Mouse (Mus musculus) liver, embryonic 14.5 days (tissue): ENCODE data around the gene Iqsec1. TPM values are rescaled to one million over a fixed set of nuclear protein-coding genes. Genes with fewer than 3 reads are reported as not detected.

Experiments
- ATAC-seq: fragments of 200-750 bp; cut with Nextera tagmentation; 2 replicates; pipeline ENCODE4 v1.8.0; 2017; ENCODE audit warnings: moderate number of reproducible peaks, mild to moderate bottlenecking, moderate library complexity; ENCODE audit not compliant: insufficient read depth
- DNase-seq, 3 experiments: peaks; one replicate each; pipeline ENCODE4 v3.0.0-alpha.2; 2012 to 2013; ENCODE audit warnings: low read depth in 3 of 3, low spot score in 3 of 3
- H3K27ac ChIP-seq: fragments of 300-500 bp; sonication (generic); 2 replicates; pipeline ENCODE4 v1.5.1; 2014; ENCODE audit warnings: moderate library complexity, mild to moderate bottlenecking, control low read depth, inconsistent platforms
- H3K27me3 ChIP-seq: fragments of 300-500 bp; sonication (generic); 2 replicates; pipeline ENCODE4 v1.6.1; 2014; ENCODE audit warnings: mild to moderate bottlenecking, low read length, moderate library complexity; ENCODE audit not compliant: control insufficient read depth, insufficient read depth
- H3K36me3 ChIP-seq: fragments of 300-500 bp; sonication (generic); replicated peaks from 2 replicates; pipeline ENCODE4 v1.6.1; 2014; ENCODE audit warnings: low read depth; ENCODE audit not compliant: control insufficient read depth, insufficient read depth
- H3K4me1 ChIP-seq, 2 experiments: fragments of 200-500 bp in 1 of 2; fragments of 300-500 bp in 1 of 2; sonication (generic) in 1 of 2; replicated peaks; 2 replicates each; pipeline ENCODE4 v1.6.1; 2012 to 2014; ENCODE audit warnings: antibody characterized with exemption in 1 of 2, inconsistent platforms in 1 of 2, low read length in 1 of 2; ENCODE audit not compliant: control insufficient read depth in 2 of 2, insufficient read depth in 2 of 2
- H3K4me2 ChIP-seq: fragments of 300-500 bp; sonication (generic); 2 replicates; pipeline ENCODE4 v1.6.1; 2014; ENCODE audit warnings: low read depth, mild to moderate bottlenecking, control low read depth, moderate library complexity
- H3K4me3 ChIP-seq, 2 experiments: fragments of 200-500 bp in 1 of 2; fragments of 300-500 bp in 1 of 2; sonication (generic) in 1 of 2; 2 replicates each; pipeline ENCODE4 v1.5.1; 2012 to 2014; ENCODE audit warnings: low read depth in 2 of 2, low read length in 2 of 2, mild to moderate bottlenecking in 2 of 2, control low read depth in 1 of 2, inconsistent platforms in 1 of 2, moderate library complexity in 1 of 2; ENCODE audit not compliant: insufficient read depth in 1 of 2
- H3K9ac ChIP-seq: fragments of 300-500 bp; sonication (generic); replicated peaks from 2 replicates; pipeline ENCODE4 v1.6.1; 2014; ENCODE audit warnings: mild to moderate bottlenecking, control low read depth, moderate library complexity
- H3K9me3 ChIP-seq: fragments of 300-500 bp; sonication (generic); 2 replicates; pipeline ENCODE4 v1.6.1; 2016; ENCODE audit warnings: low read length, mixed read lengths; ENCODE audit not compliant: control insufficient read depth
- CTCF ChIP-seq: IDR thresholded peaks from 2 replicates; pipeline ENCODE4 v1.5.1; 2016; ENCODE audit warnings: antibody characterized with exemption, low read depth, control low read depth
- EP300 ChIP-seq: IDR thresholded peaks from 2 replicates; pipeline ENCODE4 v1.6.1; 2016; ENCODE audit warnings: antibody characterized with exemption, low read depth
- WGBS: fragments of 180-500 bp; shearing (Covaris S2); extraction: QIAGEN DNeasy Blood & Tissue Kit; methylation state at CpG from one replicate; pipeline ENCODE4 v1.1.7; 2014; ENCODE audit not compliant: insufficient replicate concordance; 5-methylcytosine and 5-hydroxymethylcytosine counted together
- polyA plus RNA-seq, 2 experiments: library from polyadenylated mRNA; depleted of rRNA in 1 of 2; stranded (reverse) in 1 of 2; unstranded in 1 of 2; fragments of >200 nt; fragmentation: Nextera tagmentation in 1 of 2; extraction: Ambion mirVana in 1 of 2; gene quantifications; 2 replicates each; pipeline versions ENCODE4 v1.2.1 to v1.2.3; 2012 to 2014

Gene Iqsec1
- polyA plus RNA-seq, 2 experiments = 4.0 to 9.0 TPM

DNA sequence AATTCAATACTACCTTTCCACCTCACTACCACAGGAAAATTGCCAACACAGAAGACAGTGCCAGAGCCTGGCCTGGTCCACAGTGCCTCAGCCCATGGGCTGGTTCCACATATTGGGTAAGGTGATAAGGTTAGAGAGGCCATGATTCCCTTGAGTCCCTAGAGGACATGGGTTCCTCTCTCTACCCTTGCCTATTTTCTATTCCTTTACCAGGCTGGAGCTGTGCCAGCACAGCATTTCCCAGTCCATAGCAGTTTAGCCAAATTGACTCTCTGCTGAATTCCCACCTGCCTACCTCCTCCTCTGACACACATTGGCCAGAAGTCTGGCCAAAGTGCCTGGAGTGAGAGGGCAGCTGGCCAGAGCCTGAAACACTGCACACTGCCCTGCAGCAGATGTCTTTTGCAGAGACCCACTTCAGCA lies 214.7 kb downstream of the Iqsec1 start:
- no peak for DNase-seq
- Histone ChIP-seq H3K36me3 (no peaks in the 10 kb centered on the region), H3K9me3 (no peaks in the 10 kb centered on the region), H3K4me3 (no peak overlapping the region), H3K4me1 (no peaks in the 10 kb centered on the region), H3K9ac (no peak overlapping the region), H3K4me2 (no peak overlapping the region), H3K27me3 (no peaks in the 10 kb centered on the region), H3K27ac (no peak overlapping the region)
- no peak for TF ChIP-seq EP300
- no peak for TF ChIP-seq CTCF
- no peak for ATAC-seq

DNA sequence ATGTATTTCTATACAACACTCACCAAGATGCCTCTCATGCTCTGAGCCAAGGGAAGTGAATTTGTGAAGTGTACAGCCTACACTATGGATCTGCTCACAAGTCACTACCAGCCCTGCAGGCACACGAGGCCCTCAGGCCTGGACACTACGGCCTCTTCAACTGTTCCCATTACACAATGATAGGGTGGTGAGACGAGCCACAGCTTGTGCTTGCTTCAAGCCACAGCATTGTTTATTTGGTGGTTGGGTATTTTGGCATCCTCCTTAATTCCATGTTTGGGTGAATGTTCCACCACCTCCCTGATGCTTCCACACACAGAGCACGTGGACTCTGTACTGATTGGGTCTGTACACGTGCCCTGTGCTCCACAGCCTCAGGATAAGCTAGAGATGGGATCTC lies 216.4 kb downstream of the Iqsec1 start:
- no peak for ATAC-seq
- DNase-seq = no peak
- H3K27ac ChIP-seq = no peak overlapping the region
- H3K27me3 ChIP-seq = no peaks in the 10 kb centered on the region
- 56% methylated on average over 5 of the region's 5 CpGs for WGBS
- H3K4me1 ChIP-seq = no peaks in the 10 kb centered on the region
- no peak overlapping the region for H3K4me3 ChIP-seq
- H3K9ac ChIP-seq = no peak overlapping the region
- no peak overlapping the region for H3K4me2 ChIP-seq
- no peaks in the 10 kb centered on the region for H3K9me3 ChIP-seq
- H3K36me3 ChIP-seq = no peaks in the 10 kb centered on the region
- TF ChIP-seq CTCF = no peak
- no peak for TF ChIP-seq EP300

DNA sequence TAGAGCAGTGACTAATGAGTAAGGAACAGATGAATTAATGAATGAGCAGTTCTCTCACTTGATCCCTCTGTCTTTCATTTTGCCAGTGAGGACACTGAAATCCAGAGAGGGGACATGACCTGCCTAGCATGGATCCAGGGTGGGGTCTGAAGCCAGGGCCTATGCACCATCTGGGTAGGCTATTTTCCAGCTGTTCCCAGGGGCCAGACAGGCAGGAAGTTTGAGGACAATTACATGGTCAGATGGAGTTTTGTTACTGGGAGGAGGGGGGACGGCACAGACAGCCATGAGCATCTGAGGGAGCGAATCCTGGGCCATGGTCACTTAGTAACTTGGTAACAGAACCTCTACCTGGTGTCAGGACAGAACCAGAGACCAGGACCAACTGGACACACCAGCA lies 220.0 kb downstream of the Iqsec1 start:
- Histone ChIP-seq H3K4me3 (no peak overlapping the region), H3K4me1 (0 out of 4 replicates have a peak, but pooled peaks cover 0 to 2% of the 10 kb centered on the region in 2 experiments), H3K27ac (no peak overlapping the region), H3K9ac (no peak overlapping the region), H3K9me3 (no peaks in the 10 kb centered on the region), H3K27me3 (no peaks in the 10 kb centered on the region), H3K4me2 (no peak overlapping the region), H3K36me3 (no peaks in the 10 kb centered on the region)
- DNase-seq (no peak), ATAC-seq (no peak)
- 14% methylated on average over 2 of the region's 2 CpGs for WGBS
- no peak for TF ChIP-seq EP300
- TF ChIP-seq CTCF = no peak

DNA sequence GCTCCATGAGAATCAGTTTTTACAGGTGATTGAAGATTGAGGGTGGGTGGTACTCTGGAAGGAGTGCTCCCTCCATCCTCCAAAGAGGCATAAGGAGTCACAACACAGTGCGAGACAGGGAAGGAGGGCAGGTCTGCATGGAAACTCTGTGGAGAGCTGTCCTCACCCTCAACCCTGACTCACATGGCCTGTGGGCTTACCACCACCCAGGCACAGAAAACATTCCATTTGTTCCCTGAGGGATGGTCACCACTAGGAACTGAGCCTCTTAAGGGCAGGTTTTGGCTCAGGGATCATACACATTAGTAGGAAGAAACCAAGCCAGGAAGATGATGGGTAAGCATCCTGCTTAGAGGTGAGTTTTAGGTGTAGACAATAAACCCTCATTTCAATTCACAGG lies 220.6 kb downstream of the Iqsec1 start:
- Histone ChIP-seq H3K9me3 (no peaks in the 10 kb centered on the region), H3K4me1 (0 out of 4 replicates have a peak, but pooled peaks cover 0 to 2% of the 10 kb centered on the region in 2 experiments)

DNA sequence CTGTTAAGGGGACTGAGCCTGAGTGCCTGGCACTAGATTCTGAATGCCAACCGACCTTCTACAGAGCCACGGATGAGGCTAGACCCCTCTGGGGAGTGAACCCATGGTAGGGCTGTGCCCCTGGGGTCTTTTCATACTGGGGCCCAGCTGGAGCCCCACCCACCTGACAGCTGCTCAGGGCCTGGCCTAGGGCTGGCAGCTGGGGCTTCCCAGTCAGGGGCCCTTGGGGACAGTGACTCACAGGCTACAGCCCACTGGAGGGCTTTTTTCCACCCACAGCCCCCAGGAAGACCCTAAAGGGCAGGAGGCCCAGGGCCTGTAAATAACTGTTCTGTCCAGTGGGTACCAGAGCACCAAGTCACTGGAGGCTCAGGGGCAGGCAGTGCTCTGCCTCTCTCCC lies 223.7 kb downstream of the Iqsec1 start:
- no peaks in the 10 kb centered on the region for H3K27me3 ChIP-seq
- no peak for TF ChIP-seq EP300
- no peak for TF ChIP-seq CTCF
- no peak for ATAC-seq
- no peak overlapping the region for H3K9ac ChIP-seq
- H3K4me1 ChIP-seq = peaks cover 0 to 2% of the 10 kb centered on the region in 2 experiments; a peak in 1 of 4 replicates
- WGBS = 53% methylated on average over 2 of the region's 2 CpGs
- no peak overlapping the region for H3K4me3 ChIP-seq
- H3K9me3 ChIP-seq = no peaks in the 10 kb centered on the region
- H3K36me3 ChIP-seq = no peaks in the 10 kb centered on the region
- no peak overlapping the region for H3K27ac ChIP-seq
- no peak overlapping the region for H3K4me2 ChIP-seq
- DNase-seq = no peak

More for the DNA sequence above, 220.6 kb downstream of the Iqsec1 start:
- H3K27me3 ChIP-seq = no peaks in the 10 kb centered on the region
- DNase-seq (no peak), ATAC-seq (no peak)
- H3K9ac ChIP-seq = no peak overlapping the region
- 88% methylated on average over 1 of the region's 1 CpGs for WGBS
- TF ChIP-seq EP300 (no peak), CTCF (no peak)
- H3K36me3 ChIP-seq = no peaks in the 10 kb centered on the region
- H3K4me3 ChIP-seq = no peak overlapping the region
- H3K27ac ChIP-seq = no peak overlapping the region
- H3K4me2 ChIP-seq = no peak overlapping the region
